Mouse (Mus musculus): ENCODE results near the gene Sec14l1.

The Sec14l1 gene

DNA sequence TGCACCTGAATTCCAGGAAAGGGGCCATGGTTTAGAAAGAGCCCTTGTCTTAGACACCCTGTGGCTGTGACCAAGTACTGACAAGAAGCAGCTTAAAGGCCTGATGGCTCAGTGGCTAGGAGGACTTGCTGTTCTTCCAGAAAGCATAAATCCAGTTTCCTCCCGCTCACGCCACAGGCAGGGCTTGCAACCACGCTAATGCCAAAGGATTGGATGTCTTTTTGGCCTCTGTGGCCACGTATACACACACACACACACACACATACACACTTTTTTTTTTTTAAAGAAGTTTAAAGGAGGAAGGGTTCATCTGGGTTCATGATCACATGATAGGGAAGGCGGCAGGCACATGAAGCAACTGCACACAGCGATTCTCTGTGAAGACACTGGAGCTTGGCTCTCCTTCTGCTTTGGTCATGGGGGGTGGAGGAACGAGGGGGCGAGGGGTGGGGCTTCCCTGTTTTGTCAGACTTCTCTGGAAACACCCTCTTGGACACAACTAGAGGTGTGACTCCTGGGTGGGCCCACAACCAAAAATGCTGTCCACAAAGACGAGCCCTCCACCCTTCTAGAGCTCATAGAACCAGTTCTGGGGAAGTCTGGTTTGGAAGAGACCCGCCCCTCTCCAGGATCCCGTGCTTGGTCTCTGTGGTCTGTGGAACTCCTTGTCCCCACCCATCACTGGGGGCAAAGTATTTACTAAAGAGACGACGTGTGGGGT lies 26.5 kb upstream of the Sec14l1 start:
- DNase-seq (ENCODE audit: low spot score in 2 of 2) = no peak

GRCm38 (mm10) chr11:117089673-117090419 lies 25.1 kb upstream of the Sec14l1 start:
- DNase-seq (ENCODE audit: low spot score in 2 of 2) = no peak

GRCm38 (mm10) chr11:117091406-117091805 lies 23.6 kb upstream of the Sec14l1 start:
- no peak for DNase-seq (ENCODE audit: low spot score in 2 of 2)

GRCm38 (mm10) chr11:117091845-117092244 lies 23.1 kb upstream of the Sec14l1 start:
- no peak for DNase-seq (ENCODE audit: low spot score in 2 of 2)

DNA sequence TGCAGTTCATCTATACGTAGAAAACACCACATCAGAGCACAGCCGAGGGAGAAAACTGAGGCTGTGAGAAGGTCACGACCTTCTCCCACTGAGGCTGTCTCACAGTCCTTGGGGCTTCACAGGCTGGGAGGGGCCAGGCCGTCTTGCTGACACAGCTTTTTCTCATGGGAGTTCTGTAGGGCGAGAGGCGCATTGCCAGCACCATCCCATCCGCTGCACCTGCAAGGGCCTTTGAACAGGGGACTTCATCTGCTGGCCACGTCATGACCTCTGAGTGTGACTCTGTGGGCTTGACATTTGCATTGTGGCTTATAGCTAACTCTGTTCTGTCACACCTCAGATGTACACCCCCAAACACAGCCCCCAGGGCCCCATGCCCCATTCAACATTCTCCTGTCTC lies 22.3 kb upstream of the Sec14l1 start:
- peak in 1 of 2 experiments; percentile 39 for DNase-seq (ENCODE audit: low spot score in 2 of 2)

DNA sequence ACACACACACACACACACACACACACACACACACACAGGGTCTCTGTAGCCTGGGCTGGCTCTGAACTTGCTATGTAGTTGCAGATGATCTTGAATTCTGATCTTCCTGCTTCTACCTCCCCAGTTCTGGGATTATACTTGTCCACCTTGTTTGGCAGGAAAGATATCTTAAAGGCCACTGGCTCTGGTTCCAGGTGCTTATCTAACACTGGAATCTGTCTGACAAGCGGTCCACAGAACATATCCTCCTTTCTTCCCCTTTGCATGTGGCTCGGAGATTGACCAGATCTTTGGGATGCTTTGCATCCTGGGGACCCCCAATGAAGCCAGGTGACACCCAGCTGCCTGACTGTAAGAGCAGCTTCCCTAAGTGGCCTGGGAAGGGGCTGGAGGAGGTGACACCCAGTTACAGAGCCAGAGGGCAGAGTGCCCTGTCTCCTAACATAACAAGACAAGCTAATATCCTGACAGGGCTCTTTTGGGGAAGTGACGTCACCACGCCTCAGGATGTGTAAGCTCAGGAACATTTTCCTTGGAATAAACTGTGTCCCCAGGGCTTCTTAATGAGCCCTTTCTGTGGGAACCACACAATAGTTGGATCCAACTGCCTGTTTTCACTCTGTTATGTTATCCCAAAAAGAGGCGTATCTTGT lies 20.9 kb upstream of the Sec14l1 start:
- DNase-seq (ENCODE audit: low spot score in 2 of 2) = no peak

DNA sequence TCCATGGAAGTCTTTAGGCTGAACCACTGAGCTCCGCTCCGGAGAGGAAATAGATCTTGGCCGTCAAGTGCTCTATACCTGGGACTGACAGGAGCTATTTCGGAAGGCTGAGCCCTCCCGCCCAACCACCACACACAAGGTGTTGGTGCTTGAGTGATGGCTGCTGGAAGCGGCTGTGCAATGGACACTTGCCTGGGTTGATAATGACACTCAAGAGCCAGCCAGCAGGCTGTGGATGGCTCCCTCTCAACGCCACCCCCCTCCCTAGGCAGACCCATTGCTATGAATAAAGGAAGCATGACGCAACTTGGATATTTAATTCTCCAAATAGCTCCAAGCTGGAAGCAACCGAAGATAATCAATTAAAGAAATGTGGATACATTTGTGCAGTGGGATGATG lies 20.3 kb upstream of the Sec14l1 start:
- DNase-seq (ENCODE audit: low spot score in 2 of 2) = no peak

GRCm38 (mm10) chr11:117097021-117097420 lies 17.9 kb upstream of the Sec14l1 start:
- no peak for DNase-seq (ENCODE audit: low spot score in 2 of 2)

DNA sequence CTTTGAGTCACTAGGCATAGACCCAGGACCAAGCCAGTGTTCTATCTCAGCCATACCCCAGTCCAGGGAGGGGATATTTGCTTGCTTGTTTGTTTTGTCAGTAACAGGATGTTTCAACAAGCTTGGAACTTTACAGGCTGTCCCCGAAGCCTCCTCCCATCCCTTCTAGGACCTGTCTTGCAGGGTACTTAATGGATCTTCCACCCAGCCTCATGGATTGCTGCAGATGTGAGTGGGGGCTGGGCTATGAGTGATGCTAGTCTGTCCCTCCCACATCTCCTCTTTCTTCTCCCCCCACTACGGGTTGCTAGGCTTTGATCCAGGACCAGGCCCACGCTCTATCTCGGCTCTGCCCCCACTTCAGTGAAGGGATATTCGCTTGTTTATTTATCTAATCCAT lies 16.8 kb upstream of the Sec14l1 start:
- DNase-seq (ENCODE audit: low spot score in 2 of 2) = no peak

GRCm38 (mm10) chr11:117098784-117099183 lies 16.2 kb upstream of the Sec14l1 start:
- no peak for DNase-seq (ENCODE audit: low spot score in 2 of 2)

DNA sequence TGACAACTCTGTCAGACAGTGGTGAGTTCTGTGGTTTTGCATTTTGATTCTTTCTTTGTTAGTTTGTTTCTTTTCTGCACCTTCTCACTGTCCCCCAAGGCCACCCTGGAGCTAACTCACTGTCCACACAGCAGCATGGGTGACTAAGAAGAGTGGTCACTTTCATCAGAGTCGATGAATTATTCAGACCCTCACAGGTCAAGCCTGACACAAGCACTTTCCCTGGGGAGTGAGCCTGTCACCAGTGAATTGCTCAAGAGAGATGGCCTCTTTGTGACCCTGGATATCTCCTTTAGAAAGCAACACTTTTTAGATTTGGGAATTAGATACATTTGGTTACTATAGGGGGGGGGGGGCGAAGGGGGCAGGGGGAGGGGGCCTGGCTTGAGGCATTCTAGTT lies 15.6 kb upstream of the Sec14l1 start:
- no peak for DNase-seq (ENCODE audit: low spot score in 2 of 2)

GRCm38 (mm10) chr11:117101351-117101921 lies 13.5 kb upstream of the Sec14l1 start:
- no peak for DNase-seq (ENCODE audit: low spot score in 2 of 2)

GRCm38 (mm10) chr11:117101925-117102717 lies 12.8 kb upstream of the Sec14l1 start:
- no peak for DNase-seq (ENCODE audit: low spot score in 2 of 2)

DNA sequence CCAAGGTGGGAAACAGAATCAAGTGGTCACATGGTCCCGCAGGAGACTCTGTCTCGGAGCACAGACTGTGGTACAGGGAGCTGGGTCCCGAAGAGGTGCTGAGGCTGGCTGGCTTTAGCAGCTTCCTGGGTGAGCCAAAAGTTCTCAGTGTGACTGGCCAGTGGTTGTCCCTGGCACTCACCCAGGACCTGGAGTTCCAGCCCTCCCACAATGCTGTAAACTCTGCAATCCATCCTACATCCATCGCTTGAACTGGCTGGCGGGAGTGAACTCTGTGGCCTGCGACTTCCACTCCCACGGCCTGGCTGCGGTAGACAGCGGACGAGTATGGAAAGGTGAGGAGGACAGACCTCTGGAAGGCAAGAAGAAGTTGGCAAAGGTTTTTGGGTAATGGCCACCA lies 11.4 kb upstream of the Sec14l1 start:
- DNase-seq (ENCODE audit: low spot score in 2 of 2) = no peak

DNA sequence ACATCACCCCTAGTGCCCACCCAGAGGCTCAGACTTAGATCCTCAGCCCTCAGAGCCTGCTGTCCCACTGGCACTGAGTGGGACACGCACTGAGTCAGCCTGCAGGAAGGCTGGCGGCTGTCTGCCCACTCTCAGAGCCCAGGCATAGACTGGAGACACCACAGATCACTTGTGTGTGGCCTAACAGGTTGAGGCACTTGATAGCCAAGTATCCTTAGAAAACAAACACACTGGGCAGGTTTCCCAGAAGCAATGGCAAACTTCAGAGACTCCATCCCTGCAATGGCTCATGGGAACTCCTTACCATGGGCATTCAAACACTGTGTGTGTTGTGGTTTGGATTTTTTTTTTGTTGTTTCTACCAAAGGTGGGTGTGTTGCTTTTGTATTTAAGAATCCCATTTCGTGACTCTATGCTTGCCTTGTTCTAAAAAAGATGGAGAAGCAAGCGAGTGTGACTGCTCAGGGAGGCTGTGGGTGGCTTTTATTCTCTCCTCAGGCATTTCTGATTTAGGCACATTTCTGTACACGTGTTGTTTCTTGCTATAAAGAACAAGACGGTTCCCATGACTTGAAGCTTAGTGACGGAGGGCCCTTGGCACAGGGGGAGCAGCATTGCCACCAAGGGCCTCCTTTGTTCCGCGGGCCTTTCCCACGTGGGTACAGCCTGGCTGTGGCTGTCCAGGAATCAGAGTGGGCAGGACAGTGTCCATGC lies 10.8 kb upstream of the Sec14l1 start:
- DNase-seq (ENCODE audit: low spot score in 2 of 2) = no peak

GRCm38 (mm10) chr11:117105315-117105714 lies 9.7 kb upstream of the Sec14l1 start:
- no peak for DNase-seq (ENCODE audit: low spot score in 2 of 2)

GRCm38 (mm10) chr11:117105850-117106249 lies 9.1 kb upstream of the Sec14l1 start:
- DNase-seq (ENCODE audit: low spot score in 2 of 2) = no peak

DNA sequence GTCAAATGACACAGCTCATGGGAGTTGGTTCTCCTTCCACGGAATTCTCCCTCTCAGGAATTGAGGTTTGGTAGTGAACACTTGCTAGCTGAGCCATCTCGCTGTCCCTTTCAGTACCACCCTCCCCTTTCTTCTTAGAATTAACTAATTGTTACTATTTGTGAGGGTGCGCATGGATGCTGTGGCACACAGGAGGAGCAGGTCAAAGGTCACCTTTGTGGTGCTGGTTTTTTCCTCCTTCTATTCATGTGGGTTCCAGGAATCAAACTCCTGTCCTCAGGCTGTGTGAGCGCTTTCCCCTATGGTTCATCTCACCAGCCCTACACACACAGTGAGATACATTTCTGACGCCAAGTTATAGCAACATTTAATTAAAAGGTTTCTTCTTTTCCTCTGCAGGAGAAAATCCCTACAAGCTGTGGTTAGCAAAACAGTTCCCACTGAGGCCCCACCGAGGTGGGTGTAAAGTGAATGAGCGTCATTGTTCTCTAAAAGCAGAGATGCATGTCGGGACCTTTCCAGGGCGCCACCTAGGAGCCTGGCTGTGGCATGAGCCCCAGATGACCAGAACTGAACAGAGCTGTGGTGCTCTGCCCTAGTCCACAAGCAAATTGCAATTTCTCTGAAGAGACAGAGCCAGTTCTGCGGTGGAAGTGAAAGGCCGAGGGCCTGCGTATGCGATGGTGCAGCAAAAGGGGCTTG lies 8.2 kb upstream of the Sec14l1 start:
- no peak for DNase-seq (ENCODE audit: low spot score in 2 of 2)

DNA sequence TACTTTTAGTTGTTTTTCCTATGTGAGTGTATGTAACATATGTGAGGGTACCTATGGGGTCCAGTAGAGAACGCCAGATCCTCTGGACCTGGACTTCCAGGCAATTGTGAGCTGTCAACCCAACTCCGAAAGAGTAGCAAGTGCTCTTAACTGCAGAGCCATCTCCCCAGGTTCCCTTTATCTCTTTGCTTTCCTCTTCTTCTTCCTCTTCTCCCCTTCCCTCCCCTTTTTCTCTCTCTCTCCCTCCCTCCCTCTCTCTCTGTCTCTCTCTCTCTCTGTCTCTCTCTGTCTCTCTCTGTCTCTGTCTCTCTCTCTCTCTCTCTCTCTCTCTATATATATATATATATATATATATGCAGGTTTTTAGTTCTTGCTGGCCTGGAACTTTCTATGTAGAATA lies 7.1 kb upstream of the Sec14l1 start:
- no peak for DNase-seq (ENCODE audit: low spot score in 2 of 2)

- DNase-seq (ENCODE audit: low spot score in 2 of 2) = no peak
Measured at GRCm38 (mm10) chr11:117108595-117108994, 6.4 kb upstream of the Sec14l1 start.

All from spleen, postnatal 4 days (tissue).